Mouse (Mus musculus) small intestine, adult 2 months (tissue): ENCODE results near the gene Mettl16.

Experiments
- CTCF ChIP-seq: fragments of 200-500 bp; IDR thresholded peaks from 2 replicates; pipeline ENCODE4 v1.5.1; 2012; ENCODE audit warnings: low read depth, mild to moderate bottlenecking, control low read depth, inconsistent platforms, low read length, moderate library complexity, mixed read lengths; ENCODE audit not compliant: insufficient replicate concordance, insufficient read length; ENCODE audit errors: extremely low read depth
- POLR2A ChIP-seq: fragments of 200-500 bp; IDR thresholded peaks from 2 replicates; pipeline ENCODE4 v1.6.1; 2012; ENCODE audit warnings: low read depth, mild to moderate bottlenecking, control low read depth, inconsistent platforms, low read length, moderate library complexity

GRCm38 (mm10) chr11:74834650-74835277, 64.1 kb downstream of the Mettl16 start:
- TF ChIP-seq CTCF (no peak), POLR2A (no peak)
